Mouse (Mus musculus) central nervous system, embryonic 14 days (tissue): ENCODE results near the gene Gna11. TPM values are rescaled to one million over a fixed set of nuclear protein-coding genes. Genes with fewer than 3 reads are reported as not detected.

Experiments used
- polyA plus RNA-seq: library from polyadenylated mRNA; depleted of rRNA; stranded (reverse); fragments of >200 nt; gene quantifications from 2 replicates; pipeline ENCODE4 v1.2.3, GENCODE M21; 2012; rRNA removed

Gna11 gene
- polyA plus RNA-seq: 94.4 and 98.2 TPM in 2 replicates

DNA sequence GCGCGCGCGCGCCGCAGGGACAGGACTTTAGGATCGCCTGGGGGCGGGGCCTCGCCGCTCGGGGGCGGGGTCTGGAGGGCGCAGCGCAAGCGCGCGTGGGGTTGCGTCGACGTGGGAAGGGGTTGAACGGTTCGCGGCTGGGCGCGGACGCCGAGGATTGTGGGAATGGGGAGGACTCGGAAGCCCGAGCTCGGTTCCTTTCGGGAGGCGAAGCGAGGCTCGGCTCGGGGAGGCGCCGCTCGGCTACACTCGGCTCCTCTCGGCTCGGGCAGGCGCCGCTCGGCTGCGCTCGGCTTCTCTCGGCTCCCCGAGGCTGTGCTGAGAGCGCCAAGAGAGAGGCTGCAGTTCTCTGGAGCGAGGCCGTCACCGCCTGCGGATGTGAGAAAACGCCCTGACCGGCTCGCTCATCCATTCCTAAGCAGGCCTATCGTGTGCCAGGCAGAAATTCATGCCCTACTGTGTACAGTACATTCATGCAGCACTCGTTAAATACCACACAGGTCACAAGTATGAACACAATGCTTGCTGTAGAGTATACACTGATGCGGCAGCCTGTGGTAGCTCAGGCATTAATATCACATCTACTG is at the start of gene Gna11:
TSS of gene Gna11 (minus strand) at position 30 of the 587 bp plus-strand sequence.

DNA sequence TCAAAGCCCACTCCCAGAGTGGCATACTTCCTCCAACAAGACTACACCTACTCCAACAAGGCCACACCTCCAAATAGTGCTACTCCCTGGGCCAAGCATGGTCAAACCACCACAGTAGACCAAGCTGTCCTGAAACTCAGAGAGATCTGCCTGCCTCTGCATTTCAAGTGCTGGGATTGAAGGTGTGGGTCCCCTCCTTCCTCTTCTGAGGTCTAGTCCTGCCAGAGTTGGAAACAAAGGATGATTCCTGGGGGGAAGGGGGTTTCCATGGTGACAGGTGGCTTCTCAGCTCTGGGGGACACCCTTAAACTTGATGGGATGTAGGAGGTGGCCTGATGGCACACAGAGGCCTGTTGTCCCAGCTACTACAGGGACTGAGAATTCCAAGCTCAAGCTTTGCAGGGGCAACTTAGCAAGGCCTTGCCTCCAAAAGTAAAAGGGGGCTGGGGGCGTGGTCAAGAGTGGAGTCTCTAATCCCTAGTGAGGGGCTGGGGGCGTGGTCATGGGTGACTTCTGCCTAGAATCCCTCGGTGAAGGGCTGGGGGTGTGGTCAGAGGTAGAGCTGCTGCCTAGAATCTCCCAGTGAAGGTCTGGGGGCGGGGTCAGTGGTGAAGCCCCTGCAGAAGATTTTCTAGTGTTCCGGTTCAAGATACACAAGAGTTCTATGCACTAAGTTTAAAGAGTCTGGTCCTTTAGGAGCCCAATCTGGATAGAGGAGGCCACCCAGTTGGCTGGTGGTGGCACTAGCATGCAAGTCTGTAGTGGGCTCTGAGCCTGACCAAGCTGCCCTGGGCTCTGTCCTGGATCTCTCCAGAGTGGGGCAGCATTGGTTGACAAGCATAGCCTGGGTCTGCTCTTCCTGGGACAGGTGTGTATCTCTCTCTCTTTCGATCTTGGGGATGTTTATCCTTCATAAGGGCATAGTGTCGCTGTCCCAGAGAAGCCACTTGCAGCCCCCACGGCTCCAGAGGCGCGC is 29.4 kb upstream of the Gna11 start, which contains the start of gene Tle2:
TSS of gene Tle2 (plus strand) at position 481 of the 976 bp plus-strand sequence.

DNA sequence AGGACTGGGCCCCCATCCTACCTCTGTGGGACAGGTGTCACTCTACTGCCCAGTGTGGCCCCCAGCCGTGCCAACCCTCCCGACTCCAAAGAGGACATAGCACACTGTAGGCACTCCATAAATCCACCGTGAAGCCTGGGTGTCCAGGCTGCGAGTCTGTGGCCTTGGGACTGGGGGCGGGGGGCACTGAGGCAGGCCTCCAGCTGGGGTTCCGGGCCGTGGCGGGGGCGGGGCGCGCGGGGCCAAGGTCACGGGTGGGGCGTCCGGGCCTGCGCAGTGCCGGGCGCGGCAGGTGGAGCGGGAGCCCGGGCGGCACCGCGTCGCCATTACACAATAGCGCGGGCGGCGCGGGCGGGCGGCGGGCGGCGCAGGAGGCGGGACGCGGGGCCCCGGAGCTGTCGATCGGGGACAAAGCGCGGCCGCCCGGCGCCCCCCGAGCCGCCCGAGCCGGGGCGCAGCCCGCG is 14.2 kb upstream of the Gna11 start, which contains the start of gene Aes:
TSS of gene Aes (plus strand) at position 326 of the 464 bp plus-strand sequence.

DNA sequence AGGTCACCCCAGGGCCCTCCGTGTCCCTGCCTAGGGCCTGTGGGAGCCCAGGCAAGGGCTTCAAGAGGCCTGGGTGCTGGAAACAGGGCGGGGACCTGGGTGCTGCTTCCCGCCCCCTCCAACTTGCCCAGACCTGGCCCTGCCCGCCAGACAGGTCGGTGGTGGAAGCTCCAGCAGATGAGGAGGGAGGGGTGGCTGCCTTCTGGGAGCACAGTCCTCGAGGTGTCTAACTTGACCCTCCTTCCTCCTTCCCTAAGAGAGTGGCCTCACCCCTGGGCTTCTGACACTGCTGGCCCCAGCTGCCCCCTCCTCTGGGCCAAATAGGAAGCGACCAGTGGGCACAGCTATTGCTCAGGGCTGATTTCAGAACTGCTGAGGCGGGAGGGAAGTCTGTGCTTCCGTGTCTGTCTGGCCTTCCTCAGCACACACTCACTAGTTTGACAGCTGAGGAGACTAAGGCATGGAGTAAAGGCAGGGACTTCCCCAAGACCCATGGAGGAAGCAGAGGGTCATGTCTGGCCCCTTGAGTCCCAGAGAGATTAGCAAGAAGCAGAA is 20.9 kb downstream of the Gna11 start, which contains the start of gene Gna15:
TSS of gene Gna15 (minus strand) at position 175 of the 555 bp plus-strand sequence.

DNA sequence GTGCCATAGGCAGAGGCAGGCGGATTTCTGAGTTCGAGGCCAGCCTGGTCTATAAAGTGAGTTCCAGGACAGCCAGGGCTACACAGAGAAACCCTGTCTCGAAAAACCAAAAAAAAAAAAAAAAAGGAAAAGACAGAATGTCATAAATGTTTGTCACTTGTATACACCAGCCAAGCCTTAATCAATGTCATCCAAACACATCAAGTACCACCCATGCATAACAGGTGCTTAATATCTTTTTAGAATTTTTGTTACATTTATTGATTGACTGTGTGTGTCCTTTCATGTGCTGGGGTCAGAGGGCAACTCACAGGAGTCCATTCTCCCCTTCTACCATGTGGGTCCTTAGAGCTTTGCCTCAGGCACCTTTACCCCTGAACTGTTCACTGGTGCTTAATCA is 45.0 kb downstream of the Gna11 start, which contains the start of gene S1pr4:
TSS of gene S1pr4 (minus strand) at position 101 of the 400 bp plus-strand sequence.

DNA sequence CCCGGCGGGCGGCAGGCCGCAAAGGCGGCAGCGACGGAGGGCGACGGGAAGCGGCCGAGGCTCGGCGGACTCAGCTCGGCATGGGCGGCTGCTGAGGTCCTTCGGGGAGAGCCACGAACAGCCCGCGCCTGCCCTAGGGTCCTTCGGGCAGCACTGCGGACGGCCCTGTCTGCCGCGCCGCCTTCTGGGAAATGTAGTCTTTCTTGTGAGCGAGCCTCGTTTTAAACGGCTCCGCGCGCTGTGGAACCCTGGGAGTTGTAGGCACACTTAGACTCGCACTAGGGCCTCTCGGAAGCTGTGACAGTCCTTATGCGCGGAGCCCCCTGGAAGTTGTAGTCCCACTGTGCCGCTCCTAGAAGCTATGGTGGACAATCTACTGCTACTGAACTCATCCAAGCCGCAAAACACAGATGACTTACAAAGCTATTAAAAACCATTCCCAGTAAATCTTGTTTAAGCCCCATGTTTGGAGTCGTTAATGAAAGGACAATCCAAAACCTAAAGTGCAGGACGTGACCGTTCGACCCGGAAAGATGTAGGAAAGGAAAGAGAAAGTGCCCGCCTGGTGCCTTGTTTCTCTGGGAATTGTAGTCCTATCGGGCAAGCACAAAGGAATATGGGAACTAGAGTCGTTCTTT is 48.6 kb downstream of the Gna11 start, which contains the start of gene Ncln:
TSS of gene Ncln (minus strand) at position 129 of the 638 bp plus-strand sequence.

DNA sequence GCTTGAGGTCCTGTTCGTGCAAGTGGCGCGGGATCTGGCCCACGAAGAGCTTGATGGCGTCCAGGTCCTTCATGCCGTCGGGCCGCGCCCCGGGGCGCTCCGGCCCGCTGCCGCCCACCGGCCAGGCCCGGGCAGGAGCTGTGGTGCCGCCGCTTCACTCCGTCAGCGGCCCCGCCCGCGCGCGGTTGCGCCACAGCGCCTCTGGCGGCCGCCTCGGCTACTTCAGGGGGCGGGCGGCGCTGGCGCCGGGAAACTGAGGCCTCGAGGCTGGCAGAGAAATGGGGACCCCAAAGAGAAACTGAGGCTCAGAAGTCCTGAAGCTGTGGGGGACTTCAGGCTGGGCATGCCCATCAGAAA is 62.5 kb downstream of the Gna11 start, which contains the start of gene Celf5:
TSS of gene Celf5 (minus strand) at position 177 of the 357 bp plus-strand sequence.

Other genes with a start within 250 kb of the Gna11 start
- 43.9 and 45.0 TPM in 2 replicates for gene Cactin, start 224.1 kb downstream of the Gna11 start, polyA plus RNA-seq
- 3.5 and 4.3 TPM in 2 replicates for gene Tbxa2r, start 216.5 kb downstream of the Gna11 start, polyA plus RNA-seq
- gene Gipc3, start 201.9 kb downstream of the Gna11 start, polyA plus RNA-seq: 0.04 and 0.13 TPM in 2 replicates
- 68.8 and 75.6 TPM in 2 replicates for gene Hmg20b, start 194.7 kb downstream of the Gna11 start, polyA plus RNA-seq
- 10.2 and 11.7 TPM in 2 replicates for gene Mfsd12, start 187.7 kb downstream of the Gna11 start, polyA plus RNA-seq
- gene 4930404N11Rik, start 179.4 kb downstream of the Gna11 start, polyA plus RNA-seq: 0.14 and 0.44 TPM in 2 replicates
- 130 and 138 TPM in 2 replicates for gene Fzr1, start 166.7 kb downstream of the Gna11 start, polyA plus RNA-seq
- 65.9 and 67.3 TPM in 2 replicates for gene Dohh, start 160.8 kb downstream of the Gna11 start, polyA plus RNA-seq
- 6.7 and 7.1 TPM in 2 replicates for gene Gm48551, start 160.7 kb downstream of the Gna11 start, polyA plus RNA-seq
- 8.2 and 10.2 TPM in 2 replicates for gene Gm48552, start 156.2 kb downstream of the Gna11 start, polyA plus RNA-seq
- gene Smim24, start 152.1 kb downstream of the Gna11 start, polyA plus RNA-seq: 3.1 and 3.9 TPM in 2 replicates
- 11.0 and 17.7 TPM in 2 replicates for gene Nfic, start 89.6 kb downstream of the Gna11 start, polyA plus RNA-seq
- 286 and 299 TPM in 2 replicates for gene Celf5, start 62.5 kb downstream of the Gna11 start, polyA plus RNA-seq
- gene Ncln, start 48.8 kb downstream of the Gna11 start, polyA plus RNA-seq: 145 and 155 TPM in 2 replicates
- gene S1pr4, start 45.1 kb downstream of the Gna11 start, polyA plus RNA-seq: 0.34 and 0.43 TPM in 2 replicates
- 0.84 and 1.1 TPM in 2 replicates for gene Gna15, start 21.0 kb downstream of the Gna11 start, polyA plus RNA-seq
- 534 and 542 TPM in 2 replicates for gene Aes, start 14.3 kb upstream of the Gna11 start, polyA plus RNA-seq
- 102 and 134 TPM in 2 replicates for gene Tle2, start 29.4 kb upstream of the Gna11 start, polyA plus RNA-seq
- gene Tle6, start 55.9 kb upstream of the Gna11 start, polyA plus RNA-seq: 5.5 and 10.4 TPM in 2 replicates
- 5.9 and 7.4 TPM in 2 replicates for gene BC025920, start 61.1 kb upstream of the Gna11 start, polyA plus RNA-seq
- gene Sirt6, start 82.6 kb upstream of the Gna11 start, polyA plus RNA-seq: 76.7 and 79.5 TPM in 2 replicates
- gene Ankrd24, start 83.3 kb upstream of the Gna11 start, polyA plus RNA-seq: 70.6 and 82.1 TPM in 2 replicates
- 3.0 and 3.1 TPM in 2 replicates for gene Gm10778, start 103.9 kb upstream of the Gna11 start, polyA plus RNA-seq
- gene Zfp433, start 159.6 kb upstream of the Gna11 start, polyA plus RNA-seq: 7.9 and 8.2 TPM in 2 replicates
- gene Gm3055, start 226.0 kb upstream of the Gna11 start, polyA plus RNA-seq: 12.5 and 12.8 TPM in 2 replicates